Mouse (Mus musculus) intestine, embryonic 16.5 days (tissue): ENCODE measurements around the gene Cd300ld. TPM values are rescaled to one million over a fixed set of nuclear protein-coding genes. Genes with fewer than 3 reads are reported as not detected.
"Not testable (repeated sequence)": the region's sequence is repeated elsewhere in the genome, so short reads cannot be mapped to it uniquely, and the experiment has no call there.

Experiments
- ATAC-seq: fragments of 200-750 bp; cut with Nextera tagmentation; 2 replicates; pipeline ENCODE4 v1.8.0; 2017; ENCODE audit warnings: moderate TSS enrichment, moderate library complexity
- H3K27ac ChIP-seq: fragments of 300-500 bp; sonication (generic); 2 replicates; pipeline ENCODE4 v1.5.1; 2014; ENCODE audit warnings: mild to moderate bottlenecking, low read length
- H3K27me3 ChIP-seq: fragments of 300-500 bp; sonication (generic); replicated peaks from 2 replicates; pipeline ENCODE4 v1.6.1; 2014; ENCODE audit warnings: low read length, control low read depth, mixed read lengths; ENCODE audit not compliant: control insufficient read depth, insufficient read depth
- H3K36me3 ChIP-seq: fragments of 300-500 bp; sonication (generic); 2 replicates; pipeline ENCODE4 v1.6.1; 2014; ENCODE audit warnings: low read length, control low read depth; ENCODE audit not compliant: control insufficient read depth, insufficient read depth
- H3K4me1 ChIP-seq: fragments of 300-500 bp; sonication (generic); 2 replicates; pipeline ENCODE4 v1.6.1; 2014; ENCODE audit warnings: low read length, control low read depth, mixed read lengths; ENCODE audit not compliant: control insufficient read depth, insufficient read depth
- H3K4me2 ChIP-seq: fragments of 300-500 bp; sonication (generic); 2 replicates; pipeline ENCODE4 v1.6.1; 2014; ENCODE audit warnings: low read depth, low read length, control low read depth
- H3K4me3 ChIP-seq: fragments of 300-500 bp; sonication (generic); 2 replicates; pipeline ENCODE4 v1.5.1; 2014; ENCODE audit warnings: mild to moderate bottlenecking, low read length
- H3K9ac ChIP-seq: fragments of 300-500 bp; sonication (generic); 2 replicates; pipeline ENCODE4 v1.6.1; 2014; ENCODE audit warnings: low read depth, low read length
- H3K9me3 ChIP-seq: fragments of 300-500 bp; sonication (generic); 2 replicates; pipeline ENCODE4 v1.6.1; 2016; ENCODE audit warnings: low read length, control low read depth; ENCODE audit not compliant: control insufficient read depth
- WGBS: fragments of 180-500 bp; shearing (Covaris S2); extraction: QIAGEN DNeasy Blood & Tissue Kit; methylation state at CpG from one replicate; pipeline ENCODE4 v1.1.7; 2014; 5-methylcytosine and 5-hydroxymethylcytosine counted together
- polyA plus RNA-seq: library from polyadenylated mRNA; unstranded; fragments of >200 nt; fragmentation: Nextera tagmentation; extraction: Ambion mirVana; gene quantifications from 2 replicates; pipeline ENCODE4 v1.2.1, GENCODE M21; 2015

Gene Cd300ld
- polyA plus RNA-seq = 0.16 and 0.22 TPM in 2 replicates

- H3K4me2 ChIP-seq = no peak within 1 kb of the TSS
- no peaks in the 10 kb centered on the region for H3K4me1 ChIP-seq
- WGBS = 74% methylated on average over 4 of the region's 4 CpGs
- no peaks in the 10 kb centered on the region for H3K27me3 ChIP-seq
- H3K36me3 ChIP-seq = no peaks in the 10 kb centered on the region
- ATAC-seq = no peak
- no peak within 1 kb of the TSS for H3K9ac ChIP-seq
- no peaks in the 10 kb centered on the region for H3K9me3 ChIP-seq
- no peak within 1 kb of the TSS for H3K4me3 ChIP-seq
- no peak within 1 kb of the TSS for H3K27ac ChIP-seq
Observed at GRCm38 (mm10) chr11:114989793-114990192, at the start of gene Cd300ld. TSS of gene Cd300ld (minus strand) at chr11:114989922.

DNA sequence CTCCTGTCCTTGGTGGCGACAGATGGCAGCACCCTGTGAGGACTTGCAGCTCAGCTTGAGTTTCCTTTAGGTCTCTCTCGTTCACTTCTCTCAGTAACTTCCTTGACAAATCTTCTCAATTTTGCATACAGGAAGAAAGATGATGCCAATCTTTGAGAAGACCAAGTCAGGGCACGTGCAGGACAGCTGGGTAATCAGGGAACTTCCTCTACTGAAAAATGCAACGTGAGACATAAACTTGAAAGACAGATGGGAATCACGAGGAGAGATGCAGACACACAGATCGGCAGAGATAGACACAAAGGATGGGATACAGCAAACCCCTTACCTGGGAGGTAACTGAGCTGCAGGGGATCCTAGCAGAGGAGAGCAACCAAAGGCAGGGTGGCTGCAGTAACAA, 47.9 kb upstream of the Cd300ld start, which contains the start of gene Cd300ld5:
Gene Cd300ld5, minus strand, starts transcription at position 101 of the 400 bp plus-strand sequence.
- not testable (repeated sequence) for H3K4me1 ChIP-seq, H3K9me3 ChIP-seq, H3K9ac ChIP-seq, H3K27me3 ChIP-seq, H3K4me3 ChIP-seq, H3K36me3 ChIP-seq, H3K4me2 ChIP-seq, H3K27ac ChIP-seq, ATAC-seq
- WGBS = no CpG with 5 or more reads among the region's 6 CpGs

GRCm38 (mm10) chr11:115026912-115027311, 37.2 kb upstream of the Cd300ld start, which contains the start of gene Cd300ld4:
TSS of gene Cd300ld4 (minus strand) at chr11:115027012.
- H3K27me3 ChIP-seq, H3K9me3 ChIP-seq, ATAC-seq, H3K4me1 ChIP-seq, H3K4me2 ChIP-seq, H3K36me3 ChIP-seq, H3K27ac ChIP-seq, H3K4me3 ChIP-seq, H3K9ac ChIP-seq: not testable (repeated sequence)
- no CpG with 5 or more reads among the region's 6 CpGs for WGBS

DNA sequence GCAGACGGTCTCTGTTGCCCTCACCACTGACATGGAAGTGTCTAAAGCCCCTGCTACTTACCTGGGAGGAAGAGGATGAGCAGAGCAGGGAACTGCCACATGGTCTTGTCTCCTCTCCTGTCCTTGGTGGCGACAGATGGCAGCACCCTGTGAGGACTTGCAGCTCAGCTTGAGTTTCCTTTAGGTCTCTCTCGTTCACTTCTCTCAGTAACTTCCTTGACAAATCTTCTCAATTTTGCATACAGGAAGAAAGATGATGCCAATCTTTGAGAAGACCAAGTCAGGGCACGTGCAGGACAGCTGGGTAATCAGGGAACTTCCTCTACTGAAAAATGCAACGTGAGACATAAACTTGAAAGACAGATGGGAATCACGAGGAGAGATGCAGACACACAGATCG, 26.4 kb upstream of the Cd300ld start, which contains the start of gene Cd300ld2:
Gene Cd300ld2, minus strand, starts transcription at position 101 of the 400 bp plus-strand sequence.
- not testable (repeated sequence) for H3K36me3 ChIP-seq, ATAC-seq, H3K4me1 ChIP-seq, H3K27ac ChIP-seq, H3K27me3 ChIP-seq, H3K4me3 ChIP-seq, H3K9me3 ChIP-seq, H3K4me2 ChIP-seq, H3K9ac ChIP-seq
- WGBS = no CpG with 5 or more reads among the region's 7 CpGs

- H3K4me2 ChIP-seq = no peak overlapping the region
- H3K27ac ChIP-seq = no peak overlapping the region
- H3K9me3 ChIP-seq = no peaks in the 10 kb centered on the region
- 84% methylated on average over 5 of the region's 5 CpGs for whole genome bisulfite sequencing
- no peaks in the 10 kb centered on the region for H3K4me1 ChIP-seq
- no peaks in the 10 kb centered on the region for H3K36me3 ChIP-seq
- no peak overlapping the region for H3K9ac ChIP-seq
- no peak overlapping the region for H3K4me3 ChIP-seq
- ATAC-seq = no peak
- no peaks in the 10 kb centered on the region for H3K27me3 ChIP-seq
Observed at GRCm38 (mm10) chr11:115004070-115004469, 14.3 kb upstream of the Cd300ld start.

DNA sequence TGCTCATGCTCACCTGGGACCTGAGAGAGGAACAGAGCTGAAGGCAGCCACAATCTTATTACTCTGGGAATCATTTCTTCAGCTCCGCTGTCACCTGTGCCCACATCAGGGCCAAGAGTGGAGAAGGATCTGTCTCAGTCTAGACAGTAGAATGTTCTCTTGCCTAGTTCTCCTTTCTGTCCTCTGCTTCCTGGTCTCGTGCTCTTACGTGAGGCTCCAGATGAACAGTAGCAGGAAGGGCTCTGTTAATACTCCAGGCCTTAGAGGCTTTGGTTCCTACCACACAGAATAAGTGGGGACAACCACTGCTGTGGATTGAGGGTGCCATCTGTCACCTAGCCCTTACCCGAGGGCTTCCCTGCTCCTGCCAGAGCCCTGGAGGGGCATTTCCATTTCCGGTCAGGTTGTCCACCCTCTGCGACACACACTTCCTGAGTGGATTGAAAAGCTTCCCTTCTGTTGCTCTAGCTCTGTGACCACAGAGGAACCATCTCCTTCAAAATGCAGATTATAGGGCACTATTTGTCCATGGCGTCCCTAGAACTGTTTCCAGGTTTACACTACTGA, 11.8 kb upstream of the Cd300ld start, which contains the start of gene Cd300c2:
Gene Cd300c2, minus strand, starts transcription at position 407 of the 567 bp plus-strand sequence.
- Histone ChIP-seq H3K4me2 (no peak within 1 kb of the TSS), H3K27ac (no peak within 1 kb of the TSS), H3K36me3 (no peaks in the 10 kb centered on the region), H3K27me3 (no peaks in the 10 kb centered on the region), H3K4me1 (no peaks in the 10 kb centered on the region), H3K4me3 (no peak within 1 kb of the TSS), H3K9me3 (no peaks in the 10 kb centered on the region), H3K9ac (no peak within 1 kb of the TSS)
- WGBS = 73% methylated on average over 7 of the region's 7 CpGs
- no peak for ATAC-seq

- no peak for ATAC-seq
- Histone ChIP-seq H3K27me3 (no peaks in the 10 kb centered on the region), H3K27ac (no peak overlapping the region), H3K9me3 (0 out of 2 replicates have a peak, but pooled peaks cover 2% of the 10 kb centered on the region), H3K36me3 (no peaks in the 10 kb centered on the region), H3K9ac (no peak overlapping the region), H3K4me1 (no peaks in the 10 kb centered on the region), H3K4me2 (no peak overlapping the region), H3K4me3 (no peak overlapping the region)
- WGBS = 70% methylated on average over 4 of the region's 4 CpGs
Observed at GRCm38 (mm10) chr11:114981866-114982265, 7.9 kb downstream of the Cd300ld start.

DNA sequence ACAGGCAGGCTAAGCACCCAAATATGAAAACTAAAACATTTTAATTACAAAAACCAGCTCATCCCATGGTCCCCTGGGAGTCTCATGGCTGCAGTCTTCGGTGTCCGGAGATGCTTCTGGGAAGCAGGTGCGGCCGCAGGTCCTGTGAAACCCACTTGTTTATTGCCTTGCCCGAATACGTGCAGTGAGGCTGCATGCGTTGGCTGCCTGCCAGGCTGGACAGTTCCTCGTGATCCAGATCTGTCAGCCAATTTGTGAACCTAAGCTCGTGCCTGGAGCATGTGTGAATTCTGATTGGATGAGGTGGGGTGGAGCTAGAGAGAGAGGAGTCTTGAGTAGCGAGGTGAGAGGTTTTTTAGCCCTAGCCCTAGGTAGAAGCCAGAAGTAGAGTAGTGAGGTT, 17.0 kb downstream of the Cd300ld start:
- H3K4me1 ChIP-seq = no peaks in the 10 kb centered on the region
- no peak overlapping the region for H3K9ac ChIP-seq
- H3K27ac ChIP-seq = no peak overlapping the region
- H3K4me3 ChIP-seq = no peak overlapping the region
- H3K9me3 ChIP-seq = peaks cover 3% of the 10 kb centered on the region; the same call in 1 of the 2 replicates
- H3K4me2 ChIP-seq = no peak overlapping the region
- ATAC-seq = no peak
- no peaks in the 10 kb centered on the region for H3K36me3 ChIP-seq
- 82% methylated on average over 10 of the region's 10 CpGs for WGBS
- H3K27me3 ChIP-seq = no peaks in the 10 kb centered on the region

- Histone ChIP-seq H3K4me2 (no peak within 1 kb of the TSS), H3K4me3 (no peak within 1 kb of the TSS), H3K4me1 (no peaks in the 10 kb centered on the region), H3K27ac (no peak within 1 kb of the TSS), H3K27me3 (no peaks in the 10 kb centered on the region), H3K36me3 (no peaks in the 10 kb centered on the region), H3K9ac (no peak within 1 kb of the TSS), H3K9me3 (no peaks in the 10 kb centered on the region; the same call in 1 of the 2 replicates)
- ATAC-seq = no peak
- 85% methylated on average over 9 of the region's 9 CpGs for WGBS
Observed at GRCm38 (mm10) chr11:114968752-114969207, 20.9 kb downstream of the Cd300ld start, which contains the start of gene Cd300c. TSS of gene Cd300c (minus strand) at chr11:114969157.
